Mouse (Mus musculus) CD8-positive naive resting alpha-beta T cell, adult 2 months (primary cell): ENCODE results near the gene Hadh.

Experiments used
- DNase-seq, 2 experiments: peaks; one replicate each; pipeline ENCODE4 v3.0.0; 2022; ENCODE audit warnings: low read depth in 2 of 2, low spot score in 2 of 2

The Hadh gene

GRCm38 (mm10) chr3:131237785-131238633 is 33.9 kb downstream of the Hadh start:
- peak; percentile 62 to 73 for DNase-seq

GRCm38 (mm10) chr3:131237061-131237460 is 34.8 kb downstream of the Hadh start:
- no peak for DNase-seq

GRCm38 (mm10) chr3:131228083-131228482 is 43.8 kb downstream of the Hadh start:
- peak; percentile 39 to 42 for DNase-seq

- no peak for DNase-seq
Observed at GRCm38 (mm10) chr3:131218636-131219390, 53.1 kb downstream of the Hadh start.

GRCm38 (mm10) chr3:131214841-131215240 is 57.1 kb downstream of the Hadh start:
- peak; percentile 68 to 71 for DNase-seq

GRCm38 (mm10) chr3:131214060-131214658 is 57.7 kb downstream of the Hadh start:
- DNase-seq, result no peak

GRCm38 (mm10) chr3:131212200-131212599 is 59.7 kb downstream of the Hadh start:
- peak in 1 of 2 experiments; percentile 50 for DNase-seq

- DNase-seq, result peak; percentile 88 to 90
Observed at GRCm38 (mm10) chr3:131208265-131208891, 63.5 kb downstream of the Hadh start.

GRCm38 (mm10) chr3:131207846-131208245 is 64.1 kb downstream of the Hadh start:
- peak; percentile 39 to 40 for DNase-seq

- DNase-seq, result no peak
Observed at GRCm38 (mm10) chr3:131202311-131202710, 69.6 kb downstream of the Hadh start.

- peak; percentile 71 to 76 for DNase-seq
Observed at GRCm38 (mm10) chr3:131199590-131200288, 72.2 kb downstream of the Hadh start.

GRCm38 (mm10) chr3:131198991-131199390 is 72.9 kb downstream of the Hadh start:
- no peak for DNase-seq

- no peak for DNase-seq
Observed at GRCm38 (mm10) chr3:131196507-131197019, 75.3 kb downstream of the Hadh start.

- DNase-seq, result no peak
Observed at GRCm38 (mm10) chr3:131196050-131196449, 75.9 kb downstream of the Hadh start.

GRCm38 (mm10) chr3:131191454-131191853 is 80.4 kb downstream of the Hadh start:
- no peak for DNase-seq

- DNase-seq, result peak in 1 of 2 experiments; percentile 49
Observed at GRCm38 (mm10) chr3:131190671-131191367, 81.1 kb downstream of the Hadh start.

GRCm38 (mm10) chr3:131190239-131190638 is 81.7 kb downstream of the Hadh start:
- DNase-seq, result no peak

GRCm38 (mm10) chr3:131186193-131186592 is 85.7 kb downstream of the Hadh start:
- DNase-seq, result no peak
